Mouse (Mus musculus) midbrain, postnatal 0 days (tissue): Measurements from ENCODE around the gene Rab29. TPM values are rescaled to one million over a fixed set of nuclear protein-coding genes. Genes with fewer than 3 reads are reported as not detected.

Source experiments
- ATAC-seq: fragments of 200-750 bp; cut with Nextera tagmentation; 2 replicates; pipeline ENCODE4 v1.8.0; 2017; ENCODE audit warnings: moderate number of reproducible peaks, mild to moderate bottlenecking, moderate TSS enrichment, moderate library complexity; ENCODE audit not compliant: low FRiP score
- DNase-seq: peaks from one replicate; pipeline ENCODE4 v3.0.0-alpha.2; 2015; ENCODE audit warnings: low spot score
- H3K27ac ChIP-seq: fragments of 300-500 bp; sonication (generic); 2 replicates; pipeline ENCODE4 v1.5.1; 2014; ENCODE audit warnings: low read depth, mild to moderate bottlenecking, low read length, mixed read lengths
- H3K27me3 ChIP-seq: fragments of 300-500 bp; sonication (generic); 2 replicates; pipeline ENCODE4 v1.6.1; 2014; ENCODE audit warnings: low read length, control low read depth, mixed read lengths; ENCODE audit not compliant: insufficient read depth
- H3K36me3 ChIP-seq: fragments of 300-500 bp; sonication (generic); 2 replicates; pipeline ENCODE4 v1.6.1; 2014; ENCODE audit warnings: low read length, control low read depth, mixed read lengths; ENCODE audit not compliant: insufficient read depth
- H3K4me1 ChIP-seq: fragments of 300-500 bp; sonication (generic); 2 replicates; pipeline ENCODE4 v1.6.1; 2014; ENCODE audit warnings: mild to moderate bottlenecking, control low read depth, antibody characterized with exemption, low read length, mixed read lengths; ENCODE audit not compliant: insufficient read depth
- H3K4me2 ChIP-seq: fragments of 300-500 bp; sonication (generic); 2 replicates; pipeline ENCODE4 v1.6.1; 2014; ENCODE audit warnings: low read depth, mild to moderate bottlenecking, low read length, mixed read lengths; ENCODE audit not compliant: poor library complexity, severe bottlenecking
- H3K4me3 ChIP-seq: fragments of 300-500 bp; sonication (generic); 2 replicates; pipeline ENCODE4 v1.5.1; 2014; ENCODE audit warnings: low read depth, mild to moderate bottlenecking, low read length, moderate library complexity
- H3K9ac ChIP-seq: fragments of 300-500 bp; sonication (generic); replicated peaks from 2 replicates; pipeline ENCODE4 v1.6.1; 2014; ENCODE audit warnings: mild to moderate bottlenecking, low read length, moderate library complexity, mixed read lengths; ENCODE audit not compliant: poor library complexity, severe bottlenecking
- H3K9me3 ChIP-seq: fragments of 300-500 bp; sonication (generic); 2 replicates; pipeline ENCODE4 v1.6.1; 2016; ENCODE audit warnings: low read length, control low read depth
- CTCF ChIP-seq: IDR thresholded peaks from 2 replicates; pipeline ENCODE4 v1.5.1; 2016; ENCODE audit warnings: antibody characterized with exemption, mild to moderate bottlenecking
- WGBS: fragments of 180-500 bp; shearing (Covaris S2); extraction: QIAGEN DNeasy Blood & Tissue Kit; methylation state at CpG from one replicate; pipeline ENCODE4 v1.1.7; 2014; 5-methylcytosine and 5-hydroxymethylcytosine counted together
- polyA plus RNA-seq: library from polyadenylated mRNA; unstranded; fragments of >200 nt; fragmentation: Nextera tagmentation; extraction: Ambion mirVana; gene quantifications from 2 replicates; pipeline ENCODE4 v1.2.1, GENCODE M21; 2015
- total RNA-seq: library from RNA; depleted of rRNA; stranded (reverse); fragments of >200 nt; gene quantifications from 2 replicates; pipeline ENCODE4 v1.2.3, GENCODE M21; 2014

Gene Rab29
- total and polyA plus RNA-seq, 2 experiments from 2014 or later, result 6.6 to 7.8 TPM

GRCm38 (mm10) chr1:131886173-131886572, 19.1 kb downstream of the Rab29 start:
- DNase-seq (no peak), ATAC-seq (no peak)
- no peak for TF ChIP-seq CTCF
- H3K27me3 ChIP-seq, result no peaks in the 10 kb centered on the region
- 62% methylated on average over 2 of the region's 2 CpGs for WGBS
- no peak overlapping the region for H3K4me2 ChIP-seq
- H3K27ac ChIP-seq, result no peak overlapping the region
- no peaks in the 10 kb centered on the region for H3K9me3 ChIP-seq
- H3K4me1 ChIP-seq, result no peaks in the 10 kb centered on the region
- H3K4me3 ChIP-seq, result no peak overlapping the region
- no peak overlapping the region for H3K9ac ChIP-seq
- H3K36me3 ChIP-seq, result no peaks in the 10 kb centered on the region

GRCm38 (mm10) chr1:131886641-131887040, 19.6 kb downstream of the Rab29 start:
- H3K27me3 ChIP-seq, result no peaks in the 10 kb centered on the region
- no peaks in the 10 kb centered on the region for H3K9me3 ChIP-seq
- no peak overlapping the region for H3K27ac ChIP-seq
- WGBS, result 78% methylated on average over 3 of the region's 3 CpGs
- DNase-seq (no peak), ATAC-seq (no peak)
- TF ChIP-seq CTCF, result no peak
- no peak overlapping the region for H3K4me3 ChIP-seq
- no peaks in the 10 kb centered on the region for H3K36me3 ChIP-seq
- H3K4me1 ChIP-seq, result no peaks in the 10 kb centered on the region
- no peak overlapping the region for H3K9ac ChIP-seq
- H3K4me2 ChIP-seq, result no peak overlapping the region

GRCm38 (mm10) chr1:131890043-131890658, 23.1 kb downstream of the Rab29 start:
- Histone ChIP-seq H3K9ac (no peak overlapping the region), H3K36me3 (no peaks in the 10 kb centered on the region), H3K27me3 (no peaks in the 10 kb centered on the region), H3K27ac (no peak overlapping the region), H3K4me2 (no peak overlapping the region), H3K4me1 (no peaks in the 10 kb centered on the region), H3K4me3 (no peak overlapping the region), H3K9me3 (no peaks in the 10 kb centered on the region)
- no peak for ATAC-seq
- no peak for DNase-seq
- WGBS, result 77% methylated on average over 6 of the region's 6 CpGs
- TF ChIP-seq CTCF, result no peak

GRCm38 (mm10) chr1:131891436-131891835, 24.4 kb downstream of the Rab29 start:
- Histone ChIP-seq H3K4me3 (no peak overlapping the region), H3K9ac (no peak overlapping the region), H3K36me3 (no peaks in the 10 kb centered on the region), H3K27ac (no peak overlapping the region), H3K9me3 (no peaks in the 10 kb centered on the region), H3K4me1 (no peaks in the 10 kb centered on the region), H3K4me2 (no peak overlapping the region), H3K27me3 (no peaks in the 10 kb centered on the region)
- WGBS, result 73% methylated on average over 4 of the region's 4 CpGs
- TF ChIP-seq CTCF, result no peak
- no peak for DNase-seq
- no peak for ATAC-seq

- WGBS, result 90% methylated on average over 4 of the region's 4 CpGs
- Histone ChIP-seq H3K27ac (no peak overlapping the region), H3K9me3 (no peaks in the 10 kb centered on the region), H3K27me3 (no peaks in the 10 kb centered on the region), H3K9ac (no peak overlapping the region), H3K4me2 (no peak overlapping the region), H3K4me3 (no peak overlapping the region), H3K36me3 (no peaks in the 10 kb centered on the region), H3K4me1 (no peaks in the 10 kb centered on the region)
- no peak for TF ChIP-seq CTCF
- ATAC-seq (no peak), DNase-seq (no peak)
Measured at GRCm38 (mm10) chr1:131902679-131903078, 35.7 kb downstream of the Rab29 start.

DNA sequence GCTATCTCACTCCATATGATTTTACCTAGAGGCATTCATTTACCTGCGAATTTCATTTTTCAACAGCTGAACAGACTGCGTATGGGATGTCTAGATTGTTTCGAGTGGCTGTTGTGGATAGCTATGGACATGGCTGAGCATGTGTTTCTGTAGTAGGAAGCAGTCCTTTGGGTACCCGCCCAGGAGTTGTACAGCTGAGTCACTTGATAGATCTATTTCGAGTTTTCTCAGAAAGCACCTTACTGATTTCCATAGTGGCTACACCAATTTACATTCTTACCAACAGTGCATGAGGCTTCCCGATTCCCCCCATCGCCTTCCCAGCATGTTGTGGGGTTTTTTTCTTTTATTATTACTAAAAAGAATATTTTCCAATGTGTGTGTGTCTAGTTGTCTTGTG, 36.2 kb downstream of the Rab29 start:
- no peak overlapping the region for H3K4me2 ChIP-seq
- TF ChIP-seq CTCF, result no peak
- H3K27ac ChIP-seq, result no peak overlapping the region
- H3K9me3 ChIP-seq, result no peaks in the 10 kb centered on the region
- 94% methylated on average over 7 of the region's 7 CpGs for WGBS
- H3K4me3 ChIP-seq, result no peak overlapping the region
- H3K36me3 ChIP-seq, result no peaks in the 10 kb centered on the region
- no peak overlapping the region for H3K9ac ChIP-seq
- ATAC-seq, result no peak
- H3K4me1 ChIP-seq, result no peaks in the 10 kb centered on the region
- H3K27me3 ChIP-seq, result no peaks in the 10 kb centered on the region
- no peak for DNase-seq
